Mouse (Mus musculus) stomach, postnatal 0 days (tissue): ENCODE measurements around the gene Zmiz1. TPM values are rescaled to one million over a fixed set of nuclear protein-coding genes. Genes with fewer than 3 reads are reported as not detected.

ENCODE experiments used
- ATAC-seq: fragments of 200-750 bp; cut with Nextera tagmentation; 2 replicates; pipeline ENCODE4 v1.8.0; 2017; ENCODE audit not compliant: low FRiP score, low TSS enrichment
- DNase-seq: peaks from one replicate; pipeline ENCODE4 v3.0.0-alpha.2; 2016; ENCODE audit warnings: low spot score
- H3K27ac ChIP-seq: fragments of 300-500 bp; sonication (generic); replicated peaks from 2 replicates; pipeline ENCODE4 v1.5.1; 2014; ENCODE audit warnings: mild to moderate bottlenecking, control low read depth
- H3K27me3 ChIP-seq: fragments of 300-500 bp; sonication (generic); 2 replicates; pipeline ENCODE4 v1.6.1; 2014; ENCODE audit warnings: low read length; ENCODE audit not compliant: control insufficient read depth, insufficient read depth
- H3K36me3 ChIP-seq: fragments of 300-500 bp; sonication (generic); 2 replicates; pipeline ENCODE4 v1.6.1; 2014; ENCODE audit warnings: low read length, mixed read lengths; ENCODE audit not compliant: control insufficient read depth, insufficient read depth
- H3K4me1 ChIP-seq: fragments of 300-500 bp; sonication (generic); replicated peaks from 2 replicates; pipeline ENCODE4 v1.6.1; 2014; ENCODE audit warnings: antibody characterized with exemption; ENCODE audit not compliant: control insufficient read depth, insufficient read depth
- H3K4me2 ChIP-seq: fragments of 300-500 bp; sonication (generic); replicated peaks from 2 replicates; pipeline ENCODE4 v1.6.1; 2014; ENCODE audit warnings: low read depth, mild to moderate bottlenecking, control low read depth, moderate library complexity
- H3K4me3 ChIP-seq: fragments of 300-500 bp; sonication (generic); 2 replicates; pipeline ENCODE4 v1.5.1; 2014; ENCODE audit warnings: low read depth, low read length, control low read depth
- H3K9ac ChIP-seq: fragments of 300-500 bp; sonication (generic); 2 replicates; pipeline ENCODE4 v1.6.1; 2014; ENCODE audit warnings: mild to moderate bottlenecking, low read length, control low read depth, mixed read lengths
- H3K9me3 ChIP-seq: fragments of 300-500 bp; sonication (generic); 2 replicates; pipeline ENCODE4 v1.6.1; 2016; ENCODE audit warnings: low read length; ENCODE audit not compliant: control insufficient read depth
- CTCF ChIP-seq: IDR thresholded peaks from 2 replicates; pipeline ENCODE4 v1.5.1; 2016; ENCODE audit warnings: antibody characterized with exemption, low read depth, mild to moderate bottlenecking, moderate library complexity
- EP300 ChIP-seq: optimal IDR thresholded peaks from 2 replicates; pipeline ENCODE3; 2016; ENCODE audit warnings: antibody characterized with exemption
- WGBS: fragments of 180-500 bp; shearing (Covaris S2); extraction: QIAGEN DNeasy Blood & Tissue Kit; methylation state at CpG from one replicate; pipeline ENCODE4 v1.1.7; 2014; 5-methylcytosine and 5-hydroxymethylcytosine counted together
- polyA plus RNA-seq: library from polyadenylated mRNA; unstranded; fragments of >200 nt; fragmentation: Nextera tagmentation; extraction: Ambion mirVana; gene quantifications from 2 replicates; pipeline ENCODE4 v1.2.1, GENCODE M21; 2015

The Zmiz1 gene
- polyA plus RNA-seq, 1 experiment from 2014 or later, result 13.0 TPM

DNA sequence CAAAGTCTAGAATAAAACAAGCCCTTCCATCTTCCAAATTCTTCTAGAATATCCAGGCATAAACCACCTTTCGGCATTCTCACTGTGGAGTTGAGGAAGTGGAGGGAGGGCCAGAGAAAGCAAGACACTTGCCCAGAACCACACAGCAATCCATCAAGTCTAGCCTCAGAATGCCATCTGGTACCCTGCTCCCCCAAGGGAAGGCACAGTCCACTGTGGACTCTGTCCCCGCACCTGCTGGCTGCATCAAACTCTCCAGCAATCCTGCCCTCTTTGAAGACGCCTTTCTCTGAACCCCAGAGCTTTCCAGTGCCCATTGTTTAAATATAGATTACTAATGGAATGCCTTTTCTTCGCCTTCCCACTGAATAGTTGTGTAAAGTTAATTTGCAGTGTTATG is 62.5 kb downstream of the Zmiz1 start:
- H3K9ac ChIP-seq, result no peak overlapping the region
- H3K4me2 ChIP-seq, result no peak overlapping the region
- H3K4me3 ChIP-seq, result no peak overlapping the region
- H3K36me3 ChIP-seq, result no peaks in the 10 kb centered on the region
- ATAC-seq (no peak), DNase-seq (no peak)
- TF ChIP-seq CTCF (no peak), EP300 (no peak)
- 57% methylated on average over 4 of the region's 4 CpGs for WGBS
- peaks cover 26% of the 10 kb centered on the region for H3K4me1 ChIP-seq
- no peaks in the 10 kb centered on the region for H3K9me3 ChIP-seq
- H3K27me3 ChIP-seq, result no peaks in the 10 kb centered on the region
- no peak overlapping the region for H3K27ac ChIP-seq

DNA sequence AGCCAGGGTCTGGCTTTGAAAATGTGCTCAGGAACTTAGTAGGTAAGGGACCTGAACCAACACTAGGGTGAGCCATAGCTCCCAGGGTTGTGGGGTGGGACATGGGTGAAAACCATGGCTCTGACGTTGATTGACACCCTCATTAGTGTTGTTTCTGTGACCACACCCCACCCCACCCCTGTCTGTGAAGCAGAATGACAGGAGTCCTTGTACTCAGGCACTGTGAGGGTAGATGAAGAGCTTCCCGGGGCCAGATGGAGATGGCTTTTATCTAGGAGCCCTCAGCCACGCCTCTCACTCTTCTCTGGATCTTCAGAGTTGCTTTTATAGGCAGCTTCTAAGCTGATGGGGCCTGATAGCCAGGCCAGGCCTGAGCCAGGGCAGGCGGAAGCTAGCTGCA is 63.4 kb downstream of the Zmiz1 start:
- Histone ChIP-seq H3K9ac (no peak overlapping the region), H3K4me3 (no peak overlapping the region), H3K4me2 (no peak overlapping the region), H3K27me3 (no peaks in the 10 kb centered on the region), H3K27ac (0 out of 2 replicates have a peak overlapping the region, but pooled peaks have one; percentile 31), H3K9me3 (no peaks in the 10 kb centered on the region), H3K36me3 (no peaks in the 10 kb centered on the region), H3K4me1 (peaks cover 19% of the 10 kb centered on the region)
- TF ChIP-seq EP300 (no peak), CTCF (peak; percentile 27)
- ATAC-seq (no peak), DNase-seq (no peak)
- WGBS, result 46% methylated on average over 4 of the region's 4 CpGs

DNA sequence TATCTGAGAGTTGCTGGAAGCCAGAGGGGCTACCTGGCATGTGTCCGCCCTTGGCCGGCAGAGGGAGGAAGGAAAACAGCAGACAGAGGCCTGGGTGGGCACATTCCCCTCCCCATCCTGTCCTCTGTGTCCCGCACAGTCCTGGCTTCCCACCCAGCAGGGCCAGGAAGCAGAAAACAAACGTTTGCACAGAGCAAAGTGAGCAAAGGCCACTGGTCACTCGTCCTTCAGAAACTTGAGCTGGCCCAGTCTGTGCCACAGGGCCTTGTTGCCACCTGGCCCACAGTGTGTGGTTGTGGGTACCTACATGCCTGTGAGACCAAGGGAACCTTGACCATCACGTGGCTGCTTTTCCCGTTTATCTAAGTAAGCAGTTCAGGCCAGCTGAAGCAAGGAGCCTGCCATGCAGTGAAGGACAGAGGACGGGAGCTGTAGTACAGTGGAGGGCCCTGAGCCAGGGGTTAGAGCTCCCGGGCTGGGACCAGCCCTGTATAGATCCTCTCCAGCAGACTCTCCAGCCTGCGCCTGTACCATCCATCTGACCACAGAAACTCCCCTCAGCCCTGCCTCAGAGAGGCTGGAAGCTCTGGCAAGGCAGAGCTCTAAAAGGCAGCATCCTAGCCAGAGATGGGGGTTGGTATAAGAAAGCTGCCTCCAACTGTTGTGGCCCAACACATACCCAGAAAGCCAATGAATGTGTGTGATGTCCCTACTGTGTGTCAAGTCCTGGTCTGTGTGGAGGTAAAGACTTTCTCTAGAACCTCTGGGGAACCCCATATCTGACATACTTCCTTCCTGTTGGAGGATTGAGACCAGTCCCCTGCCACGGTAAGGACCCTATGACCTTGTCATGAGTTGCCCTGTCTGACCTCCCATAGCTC is 64.5 kb downstream of the Zmiz1 start:
- Histone ChIP-seq H3K4me1 (peaks cover 17% of the 10 kb centered on the region), H3K27ac (peak overlapping the region; percentile 56), H3K36me3 (no peaks in the 10 kb centered on the region), H3K27me3 (no peaks in the 10 kb centered on the region), H3K4me3 (no peak overlapping the region), H3K4me2 (no peak overlapping the region), H3K9ac (no peak overlapping the region; the same call in 1 of the 2 replicates), H3K9me3 (no peaks in the 10 kb centered on the region)
- TF ChIP-seq CTCF (no peak), EP300 (no peak)
- ATAC-seq (no peak), DNase-seq (no peak)
- 42% methylated on average over 11 of the region's 11 CpGs for WGBS

DNA sequence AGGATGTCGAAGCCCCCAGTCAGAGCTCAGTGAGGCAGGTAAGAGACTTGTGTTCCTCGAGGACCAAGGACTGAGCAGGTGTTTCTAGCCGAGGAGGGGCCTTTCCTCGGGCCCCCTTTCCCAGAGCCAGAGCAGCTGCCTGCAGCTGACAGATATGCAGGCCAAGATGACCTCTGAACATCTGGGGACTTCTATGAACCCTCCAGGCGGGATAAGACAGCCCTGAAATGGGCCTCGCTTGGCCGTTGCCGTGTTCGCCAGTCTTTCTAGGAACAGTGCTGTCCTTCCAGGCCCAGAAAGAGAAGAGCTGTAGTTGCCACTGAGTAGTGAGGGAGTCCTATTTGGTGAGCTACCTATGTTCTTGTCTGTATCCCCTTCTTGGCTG is 65.1 kb downstream of the Zmiz1 start:
- Histone ChIP-seq H3K4me2 (no peak overlapping the region), H3K36me3 (no peaks in the 10 kb centered on the region), H3K4me3 (no peak overlapping the region), H3K9ac (no peak overlapping the region), H3K27me3 (no peaks in the 10 kb centered on the region), H3K27ac (peak overlapping the region; percentile 56; the same call in 1 of the 2 replicates), H3K9me3 (no peaks in the 10 kb centered on the region), H3K4me1 (peaks cover 16% of the 10 kb centered on the region)
- DNase-seq, result no peak
- 61% methylated on average over 9 of the region's 9 CpGs for WGBS
- no peak for ATAC-seq
- TF ChIP-seq CTCF (no peak), EP300 (no peak)

DNA sequence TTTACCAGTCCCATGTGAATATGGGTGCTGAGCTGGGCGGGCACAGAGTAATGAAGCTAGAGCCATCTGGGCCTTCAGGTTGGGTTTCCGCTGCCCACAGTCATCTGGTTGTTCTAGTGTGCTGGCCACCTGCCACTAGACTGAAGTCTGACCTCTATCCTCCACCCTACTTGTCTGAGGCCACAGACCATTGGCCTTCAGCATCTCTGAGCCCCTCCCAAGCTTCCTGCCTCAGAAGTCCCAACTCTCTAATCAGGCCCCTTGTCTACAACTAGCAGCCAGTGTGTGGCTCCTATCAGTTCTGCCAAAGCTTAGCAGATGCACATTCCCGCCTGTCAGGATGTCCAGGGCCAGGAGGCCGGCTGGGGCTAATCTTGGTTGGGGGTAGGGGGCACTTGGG is 65.9 kb downstream of the Zmiz1 start:
- no peak for TF ChIP-seq EP300
- no peak for TF ChIP-seq CTCF
- Histone ChIP-seq H3K27ac (no peak overlapping the region; the same call in 1 of the 2 replicates), H3K36me3 (no peaks in the 10 kb centered on the region), H3K4me2 (no peak overlapping the region), H3K4me1 (peaks cover 10% of the 10 kb centered on the region; the same call in 1 of the 2 replicates), H3K4me3 (no peak overlapping the region), H3K27me3 (no peaks in the 10 kb centered on the region), H3K9me3 (no peaks in the 10 kb centered on the region), H3K9ac (no peak overlapping the region)
- 79% methylated on average over 4 of the region's 4 CpGs for WGBS
- ATAC-seq (no peak), DNase-seq (no peak)

DNA sequence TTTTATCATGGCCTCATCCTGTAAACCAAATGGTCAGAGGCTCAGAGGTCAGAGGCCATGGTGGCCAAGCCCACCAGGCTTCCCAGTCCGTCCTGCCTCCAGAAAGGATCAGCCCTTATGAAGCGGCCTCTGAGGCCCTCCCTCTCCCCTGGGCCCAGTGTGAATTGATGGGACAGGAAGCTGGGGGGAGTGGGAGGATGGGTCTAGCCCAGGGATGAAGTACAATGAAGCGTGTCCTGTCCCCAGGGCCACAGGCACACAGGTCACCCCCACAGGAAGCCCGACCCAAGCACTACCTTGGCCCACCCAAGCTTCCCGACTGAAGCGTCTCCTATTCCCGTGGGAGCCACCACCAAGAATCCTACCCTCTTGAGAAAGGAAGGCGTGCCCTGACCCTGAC is 66.7 kb downstream of the Zmiz1 start:
- H3K9ac ChIP-seq, result no peak overlapping the region
- TF ChIP-seq EP300 (no peak), CTCF (no peak)
- no peaks in the 10 kb centered on the region for H3K36me3 ChIP-seq
- no peaks in the 10 kb centered on the region for H3K9me3 ChIP-seq
- no peak overlapping the region for H3K4me3 ChIP-seq
- no peak overlapping the region for H3K4me2 ChIP-seq
- ATAC-seq (no peak), DNase-seq (no peak)
- H3K27me3 ChIP-seq, result no peaks in the 10 kb centered on the region
- no peak overlapping the region for H3K27ac ChIP-seq
- WGBS, result 75% methylated on average over 8 of the region's 8 CpGs
- H3K4me1 ChIP-seq, result peaks cover 5% of the 10 kb centered on the region; the same call in 1 of the 2 replicates
